Mouse (Mus musculus) liver, embryonic 13.5 days (tissue): ENCODE data around the gene Scrn1. TPM values are rescaled to one million over a fixed set of nuclear protein-coding genes. Genes with fewer than 3 reads are reported as not detected.

ENCODE experiments used
- ATAC-seq: fragments of 200-750 bp; cut with Nextera tagmentation; 2 replicates; pipeline ENCODE4 v1.8.0; 2017; ENCODE audit warnings: low read depth, mild to moderate bottlenecking, moderate number of reproducible peaks, moderate library complexity
- DNase-seq: peaks from one replicate; pipeline ENCODE4 v3.0.0; 2022
- H3K27ac ChIP-seq: fragments of 300-500 bp; sonication (generic); 2 replicates; pipeline ENCODE4 v1.5.1; 2015; ENCODE audit warnings: moderate library complexity, mild to moderate bottlenecking, inconsistent platforms
- H3K27me3 ChIP-seq: fragments of 300-500 bp; sonication (generic); 2 replicates; pipeline ENCODE4 v1.6.1; 2015; ENCODE audit warnings: mild to moderate bottlenecking, inconsistent platforms
- H3K36me3 ChIP-seq: fragments of 300-500 bp; sonication (generic); 2 replicates; pipeline ENCODE4 v1.6.1; 2015; ENCODE audit warnings: mild to moderate bottlenecking, inconsistent platforms
- H3K4me1 ChIP-seq: fragments of 300-500 bp; sonication (generic); replicated peaks from 2 replicates; pipeline ENCODE4 v1.6.1; 2015; ENCODE audit warnings: inconsistent platforms
- H3K4me2 ChIP-seq: fragments of 300-500 bp; sonication (generic); 2 replicates; pipeline ENCODE4 v1.6.1; 2015; ENCODE audit warnings: inconsistent platforms, mild to moderate bottlenecking, moderate library complexity
- H3K4me3 ChIP-seq: fragments of 300-500 bp; sonication (generic); replicated peaks from 2 replicates; pipeline ENCODE4 v1.5.1; 2015; ENCODE audit warnings: mild to moderate bottlenecking, inconsistent platforms
- H3K9ac ChIP-seq: fragments of 300-500 bp; sonication (generic); 2 replicates; pipeline ENCODE4 v1.6.1; 2015; ENCODE audit warnings: mild to moderate bottlenecking, inconsistent platforms
- H3K9me3 ChIP-seq: fragments of 300-500 bp; sonication (generic); replicated peaks from 2 replicates; pipeline ENCODE4 v1.6.1; 2016; ENCODE audit warnings: inconsistent platforms
- WGBS: fragments of 180-500 bp; shearing (Covaris S2); methylation state at CpG from one replicate; pipeline ENCODE4 v1.1.7; 2015; ENCODE audit not compliant: insufficient replicate concordance; 5-methylcytosine and 5-hydroxymethylcytosine counted together
- polyA plus RNA-seq: library from polyadenylated mRNA; unstranded; fragments of >200 nt; fragmentation: Nextera tagmentation; extraction: Ambion mirVana; gene quantifications from 2 replicates; pipeline ENCODE4 v1.2.1, GENCODE M21; 2015

Gene Scrn1
- polyA plus RNA-seq, 1 experiment from 2014 or later = 0.22 TPM

GRCm38 (mm10) chr6:54565012-54565411, 1.3 kb downstream of the Scrn1 start:
- no peak overlapping the region for H3K9ac ChIP-seq
- no peak overlapping the region for H3K4me3 ChIP-seq
- H3K9me3 ChIP-seq = no peaks in the 10 kb centered on the region
- H3K4me2 ChIP-seq = no peak overlapping the region
- H3K36me3 ChIP-seq = no peaks in the 10 kb centered on the region
- peaks cover 13% of the 10 kb centered on the region for H3K4me1 ChIP-seq
- DNase-seq (no peak), ATAC-seq (no peak)
- H3K27me3 ChIP-seq = peaks cover 49% of the 10 kb centered on the region
- 46% methylated on average over 3 of the region's 3 CpGs for WGBS
- H3K27ac ChIP-seq = no peak overlapping the region

- H3K9ac ChIP-seq = no peak overlapping the region
- no peak overlapping the region for H3K27ac ChIP-seq
- no peak for DNase-seq
- H3K4me1 ChIP-seq = peaks cover 13% of the 10 kb centered on the region
- peaks cover 49% of the 10 kb centered on the region for H3K27me3 ChIP-seq
- 48% methylated on average over 9 of the region's 9 CpGs for WGBS
- no peak for ATAC-seq
- no peak overlapping the region for H3K4me2 ChIP-seq
- no peaks in the 10 kb centered on the region for H3K9me3 ChIP-seq
- H3K4me3 ChIP-seq = no peak overlapping the region
- no peaks in the 10 kb centered on the region for H3K36me3 ChIP-seq
Observed at GRCm38 (mm10) chr6:54564506-54564991, 1.7 kb downstream of the Scrn1 start.

- Histone ChIP-seq H3K4me2 (no peak overlapping the region), H3K4me3 (no peak overlapping the region), H3K9me3 (no peaks in the 10 kb centered on the region), H3K9ac (no peak overlapping the region), H3K27me3 (peaks cover 49% of the 10 kb centered on the region), H3K36me3 (no peaks in the 10 kb centered on the region), H3K4me1 (peaks cover 13% of the 10 kb centered on the region), H3K27ac (no peak overlapping the region)
- no peak for DNase-seq
- WGBS = 61% methylated on average over 4 of the region's 4 CpGs
- no peak for ATAC-seq
Observed at GRCm38 (mm10) chr6:54563561-54563960, 2.7 kb downstream of the Scrn1 start.

- no peak overlapping the region for H3K27ac ChIP-seq
- WGBS = 65% methylated on average over 17 of the region's 17 CpGs
- H3K4me2 ChIP-seq = no peak overlapping the region
- peaks cover 13% of the 10 kb centered on the region for H3K4me1 ChIP-seq
- no peak overlapping the region for H3K4me3 ChIP-seq
- no peak for DNase-seq
- ATAC-seq = no peak
- H3K9me3 ChIP-seq = no peaks in the 10 kb centered on the region
- H3K36me3 ChIP-seq = no peaks in the 10 kb centered on the region
- no peak overlapping the region for H3K9ac ChIP-seq
- H3K27me3 ChIP-seq = peaks cover 38% of the 10 kb centered on the region
Observed at GRCm38 (mm10) chr6:54562018-54562809, 4.1 kb downstream of the Scrn1 start.

DNA sequence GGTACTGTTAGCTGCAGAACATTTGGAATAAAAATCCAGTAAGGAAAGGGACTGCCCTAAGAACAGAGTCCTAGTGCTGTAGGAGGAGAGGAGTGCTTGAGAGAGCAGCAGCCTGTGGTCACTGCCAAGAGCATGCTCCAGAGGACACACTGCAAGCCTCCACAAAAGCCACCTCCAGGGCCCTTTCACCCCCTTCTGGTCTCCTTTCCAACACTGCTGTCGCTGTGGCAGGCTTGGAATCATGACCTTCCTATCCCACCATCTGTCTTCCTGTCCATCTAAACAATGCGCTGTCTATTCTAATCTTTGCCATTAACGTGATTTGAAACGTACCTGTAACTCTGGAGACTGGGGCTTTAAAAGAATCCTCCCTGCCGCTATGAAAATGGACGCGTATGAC, 7.8 kb downstream of the Scrn1 start:
- Histone ChIP-seq H3K27me3 (0 out of 2 replicates have a peak, but pooled peaks cover under 1% of the 10 kb centered on the region), H3K4me3 (no peak overlapping the region), H3K9ac (no peak overlapping the region), H3K4me2 (no peak overlapping the region), H3K9me3 (no peaks in the 10 kb centered on the region), H3K4me1 (no peaks in the 10 kb centered on the region), H3K27ac (no peak overlapping the region), H3K36me3 (no peaks in the 10 kb centered on the region)
- 65% methylated on average over 7 of the region's 7 CpGs for WGBS
- DNase-seq (no peak), ATAC-seq (no peak)

DNA sequence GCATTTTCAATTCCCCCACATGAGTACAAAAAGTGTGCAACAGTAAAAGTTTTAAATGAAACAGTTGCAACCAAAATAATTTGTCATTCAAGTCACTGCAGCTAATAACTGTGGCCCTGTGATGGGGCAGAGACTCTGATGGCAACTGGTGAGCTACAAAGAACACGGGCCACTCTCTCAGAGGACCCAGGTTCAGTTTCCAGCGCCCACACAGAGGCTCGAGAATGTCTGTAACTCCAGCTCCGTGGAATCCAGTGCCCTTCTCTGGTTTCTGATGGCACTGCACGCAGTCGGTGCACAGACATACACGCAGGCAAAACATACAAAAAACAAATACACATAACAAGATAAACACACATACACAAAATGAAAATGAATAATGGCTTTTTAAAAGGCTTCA, 8.6 kb downstream of the Scrn1 start:
- no peak overlapping the region for H3K9ac ChIP-seq
- WGBS = 62% methylated on average over 7 of the region's 7 CpGs
- DNase-seq = no peak

GRCm38 (mm10) chr6:54555816-54556215, 10.5 kb downstream of the Scrn1 start:
- DNase-seq (no peak), ATAC-seq (no peak)
- Histone ChIP-seq H3K4me3 (no peak overlapping the region), H3K27ac (no peak overlapping the region), H3K9ac (no peak overlapping the region), H3K9me3 (no peaks in the 10 kb centered on the region), H3K27me3 (no peaks in the 10 kb centered on the region), H3K4me1 (no peaks in the 10 kb centered on the region), H3K4me2 (no peak overlapping the region), H3K36me3 (no peaks in the 10 kb centered on the region)
- WGBS = 40% methylated on average over 1 of the region's 1 CpGs

More for the DNA sequence above, 8.6 kb downstream of the Scrn1 start:
- no peaks in the 10 kb centered on the region for H3K36me3 ChIP-seq
- no peak overlapping the region for H3K27ac ChIP-seq
- H3K4me3 ChIP-seq = no peak overlapping the region
- ATAC-seq = no peak
- no peaks in the 10 kb centered on the region for H3K4me1 ChIP-seq
- H3K9me3 ChIP-seq = no peaks in the 10 kb centered on the region
- no peak overlapping the region for H3K4me2 ChIP-seq
- H3K27me3 ChIP-seq = no peaks in the 10 kb centered on the region

GRCm38 (mm10) chr6:54554341-54555110, 11.8 kb downstream of the Scrn1 start:
- H3K4me1 ChIP-seq = no peaks in the 10 kb centered on the region
- H3K9me3 ChIP-seq = no peaks in the 10 kb centered on the region
- no peaks in the 10 kb centered on the region for H3K27me3 ChIP-seq
- H3K9ac ChIP-seq = no peak overlapping the region
- no peaks in the 10 kb centered on the region for H3K36me3 ChIP-seq
- ATAC-seq (no peak), DNase-seq (no peak)
- no peak overlapping the region for H3K27ac ChIP-seq
- WGBS = 49% methylated on average over 8 of the region's 8 CpGs
- H3K4me2 ChIP-seq = no peak overlapping the region
- no peak overlapping the region for H3K4me3 ChIP-seq

DNA sequence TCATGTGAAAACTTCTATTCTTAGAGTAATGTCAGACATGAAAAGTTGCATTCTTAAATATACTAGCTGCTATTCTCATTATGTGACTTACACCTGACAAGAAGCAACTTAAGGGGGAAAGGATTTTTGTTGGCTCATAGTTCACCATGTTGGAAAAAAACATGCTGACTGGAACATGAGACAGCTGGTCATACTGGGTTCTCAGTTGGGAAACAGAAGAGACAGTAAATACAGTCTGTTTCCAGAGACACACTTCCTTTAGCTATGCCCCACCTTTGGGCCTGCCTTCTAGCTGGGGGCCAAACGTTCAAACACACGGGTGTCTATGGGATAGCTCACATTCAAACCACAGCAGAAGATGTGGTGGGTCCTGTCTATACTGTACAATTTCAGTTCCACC, 12.7 kb downstream of the Scrn1 start:
- H3K4me2 ChIP-seq = no peak overlapping the region
- no peaks in the 10 kb centered on the region for H3K4me1 ChIP-seq
- no peak overlapping the region for H3K27ac ChIP-seq
- ATAC-seq (no peak), DNase-seq (no peak)
- H3K9me3 ChIP-seq = no peaks in the 10 kb centered on the region
- WGBS = 60% methylated on average over 2 of the region's 2 CpGs
- H3K27me3 ChIP-seq = no peaks in the 10 kb centered on the region
- H3K4me3 ChIP-seq = no peak overlapping the region
- no peaks in the 10 kb centered on the region for H3K36me3 ChIP-seq
- H3K9ac ChIP-seq = no peak overlapping the region

DNA sequence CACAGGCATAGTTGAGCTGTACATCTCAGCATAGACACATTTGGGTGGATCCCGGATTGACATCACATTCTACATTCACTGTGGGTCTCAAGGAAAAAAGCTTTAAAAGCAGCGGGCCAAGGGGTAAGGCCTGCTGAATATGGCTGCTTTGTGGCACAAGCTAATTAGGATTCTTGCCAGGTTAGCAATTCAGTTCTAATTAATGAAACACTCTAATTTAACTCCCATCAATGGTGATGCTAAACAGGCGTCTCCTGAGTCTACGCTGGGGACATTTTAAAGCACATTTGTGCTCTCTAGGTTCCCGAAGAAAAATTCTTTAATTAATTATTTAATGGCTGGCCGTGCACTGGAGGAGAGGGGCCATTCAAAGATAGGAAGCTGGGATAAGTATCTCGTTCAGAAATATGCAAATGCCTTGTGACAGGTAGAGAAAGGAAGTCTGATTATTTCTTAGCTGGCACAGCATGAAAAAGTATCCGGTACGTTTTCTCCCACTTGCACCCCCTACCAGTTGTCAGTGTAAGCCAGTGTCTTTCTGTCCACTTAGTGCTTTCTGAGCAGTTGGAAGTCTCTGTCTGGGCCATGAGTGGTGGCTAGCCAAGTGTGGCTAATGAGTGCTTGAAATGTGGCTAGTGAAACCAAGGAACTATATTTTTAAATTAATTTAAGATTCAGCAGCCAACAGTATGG, 13.4 kb downstream of the Scrn1 start:
- WGBS = 63% methylated on average over 9 of the region's 9 CpGs
- no peaks in the 10 kb centered on the region for H3K4me1 ChIP-seq
- no peak overlapping the region for H3K4me2 ChIP-seq
- no peaks in the 10 kb centered on the region for H3K27me3 ChIP-seq
- no peak overlapping the region for H3K9ac ChIP-seq
- ATAC-seq (no peak), DNase-seq (no peak)
- no peak overlapping the region for H3K4me3 ChIP-seq
- no peaks in the 10 kb centered on the region for H3K9me3 ChIP-seq
- no peak overlapping the region for H3K27ac ChIP-seq
- no peaks in the 10 kb centered on the region for H3K36me3 ChIP-seq

DNA sequence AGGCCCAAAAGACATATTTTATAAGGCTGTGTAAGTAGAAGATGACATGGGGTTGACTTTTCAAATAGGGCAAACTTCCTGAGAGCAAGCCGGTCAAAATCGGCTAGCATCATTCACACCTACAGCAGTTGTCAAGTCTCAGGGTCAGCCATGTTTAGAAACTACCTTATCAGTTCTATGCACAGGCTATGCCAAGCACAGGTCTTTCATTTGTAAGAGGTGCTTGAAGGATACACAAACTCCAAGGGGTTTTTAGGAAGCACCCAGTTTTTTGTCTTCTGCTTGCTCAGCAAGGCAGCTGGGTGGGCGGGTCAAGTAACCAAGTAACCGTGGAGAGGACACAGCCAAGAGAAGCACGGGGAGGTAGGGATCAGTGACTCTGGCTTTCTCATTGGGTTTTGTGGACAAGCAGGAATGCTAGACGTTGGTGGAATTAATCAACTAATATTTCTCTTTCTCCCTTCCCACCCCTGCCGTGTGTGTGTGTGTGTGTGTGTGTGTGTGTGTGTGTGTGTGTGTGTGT, 15.4 kb downstream of the Scrn1 start:
- ATAC-seq = no peak
- Histone ChIP-seq H3K4me3 (no peak overlapping the region), H3K4me2 (no peak overlapping the region), H3K4me1 (no peaks in the 10 kb centered on the region), H3K27ac (no peak overlapping the region), H3K9me3 (no peaks in the 10 kb centered on the region), H3K36me3 (no peaks in the 10 kb centered on the region), H3K27me3 (no peaks in the 10 kb centered on the region), H3K9ac (no peak overlapping the region)
- DNase-seq = no peak
- 63% methylated on average over 6 of the region's 7 CpGs for WGBS
